In the genomic region with DNA sequence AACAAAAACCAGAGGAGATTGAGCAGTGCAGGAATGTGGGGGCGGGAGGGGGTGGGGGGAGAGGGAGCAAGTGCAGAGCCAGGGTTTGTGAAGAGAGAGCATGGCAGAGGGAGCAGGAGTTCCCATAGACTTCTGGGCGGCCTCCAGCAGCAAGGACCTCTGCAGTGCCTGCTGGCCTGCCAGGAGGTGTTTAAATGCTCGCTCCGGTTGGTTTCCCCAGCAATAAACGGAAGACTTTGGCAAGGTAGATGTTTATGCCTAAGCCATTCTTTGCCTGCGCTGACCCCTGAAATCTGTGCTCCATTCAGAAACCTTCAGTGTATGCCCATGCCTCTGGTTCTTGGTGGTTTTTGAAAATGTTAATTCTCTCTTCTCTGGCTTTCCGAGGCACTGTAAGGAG, we compare ENCODE assay signal across 8 mouse cellular contexts. TPM values are rescaled to one million over a fixed set of nuclear protein-coding genes. Genes with fewer than 3 reads are reported as not detected.
A peak's percentile ranks its signal among the peaks of the same experiment; 100 is the strongest.
DNase-seq lines count a peak whose midpoint lies in the region; ATAC-seq lines count a peak whose summit lies in the region.

No protein-coding gene starts in this region.

- no peaks in the 10 kb centered on the region for H3K9me3 ChIP-seq in forebrain, embryonic 10.5 days
- H3K9me3 ChIP-seq in forebrain, embryonic 12.5 days: no peaks in the 10 kb centered on the region

- H3K9ac ChIP-seq in forebrain, embryonic 12.5 days: no peak overlapping the region

- no peaks in the 10 kb centered on the region for H3K36me3 ChIP-seq in forebrain, embryonic 10.5 days (replicated peaks)
- H3K36me3 ChIP-seq in forebrain, embryonic 12.5 days (replicated peaks): no peaks in the 10 kb centered on the region

- no peak for ATAC-seq in forebrain, embryonic 12.5 days (ENCODE audit: low FRiP score)

- 42% methylated on average over 7 of the region's 7 CpGs for WGBS in forebrain, embryonic 10.5 days
- WGBS in forebrain, embryonic 12.5 days: 23% methylated on average over 7 of the region's 7 CpGs

- H3K4me1 ChIP-seq in forebrain, embryonic 10.5 days: peaks cover 38% of the 10 kb centered on the region
- H3K4me1 ChIP-seq in forebrain, embryonic 12.5 days: peaks cover 20% of the 10 kb centered on the region

- no peaks in the 10 kb centered on the region for H3K27me3 ChIP-seq in forebrain, embryonic 10.5 days (ENCODE audit: poor library complexity, severe bottlenecking)
- no peaks in the 10 kb centered on the region for H3K27me3 ChIP-seq in forebrain, embryonic 12.5 days

- peak; percentile 24 for DNase-seq in forebrain, embryonic 10.5 days (ENCODE audit: extremely low spot score, low spot score)
- DNase-seq in right cerebral cortex, postnatal 10 days (ENCODE audit: low spot score in 2 of 2): peak; percentile 69 to 71
- no peak for DNase-seq in right cerebral cortex, adult 18-20 months
- peak; percentile 84 for DNase-seq in kidney, postnatal 14 days
- DNase-seq in testis, postnatal 10 days (ENCODE audit: low spot score): no peak
- DNase-seq in spleen, postnatal 14 days (ENCODE audit: low spot score in 2 of 2): no peak
- DNase-seq in gastrocnemius, adult 18-20 months (ENCODE audit: low spot score): no peak

- no peak overlapping the region for H3K4me2 ChIP-seq in forebrain, embryonic 12.5 days

- no peak overlapping the region for H3K4me3 ChIP-seq in forebrain, embryonic 10.5 days
- H3K4me3 ChIP-seq in forebrain, embryonic 12.5 days (replicated peaks): no peak overlapping the region

- peak overlapping the region; percentile 80 for H3K27ac ChIP-seq in forebrain, embryonic 10.5 days
- H3K27ac ChIP-seq in forebrain, embryonic 12.5 days: no peak overlapping the region

RNA-seq across cellular contexts. Expression of gene Gmpr, which starts 19.0 kb away (rescaled TPM):
- polyA plus RNA-seq in forebrain, embryonic 10.5 days (2016; fragmentation: Nextera tagmentation; extraction: Ambion mirVana): 27.3 and 31.5 TPM in 2 replicates
- 13.6 and 14.4 TPM in 2 replicates for polyA plus RNA-seq in forebrain, embryonic 12.5 days (2016; fragmentation: Nextera tagmentation; extraction: Ambion mirVana)
- 100 to 1,000 TPM; 180 to 190 TPM for total RNA-seq in gastrocnemius, adult 18-20 months (2021)

Comparison
In these comparisons a context has a peak if more than half of its experiments do, and no peak if none do; other contexts are left out.
1. DNase-seq: peak in forebrain, embryonic 10.5 days (single experiment), right cerebral cortex, postnatal 10 days (2 of 2) and kidney, postnatal 14 days (single experiment); none in right cerebral cortex, adult 18-20 months (single experiment), testis, postnatal 10 days (single experiment), spleen, postnatal 14 days (0 of 2) and gastrocnemius, adult 18-20 months (single experiment).